Mouse (Mus musculus) ES-Bruce4 (cell line): ENCODE results near the gene Stox2. TPM values are rescaled to one million over a fixed set of nuclear protein-coding genes. Genes with fewer than 3 reads are reported as not detected.
"Not testable (repeated sequence)": the region's sequence is repeated elsewhere in the genome, so short reads cannot be mapped to it uniquely, and the experiment has no call there.

ENCODE experiments used
- H3K27ac ChIP-seq: 2 replicates; pipeline ENCODE4 v1.5.1; 2012; ENCODE audit warnings: low read length, inconsistent platforms; ENCODE audit not compliant: insufficient read depth
- H3K27me3 ChIP-seq: 2 replicates; pipeline ENCODE4 v1.6.1; 2012; ENCODE audit warnings: mild to moderate bottlenecking, low read length, inconsistent platforms; ENCODE audit not compliant: control insufficient read depth, poor library complexity, insufficient read depth, severe bottlenecking
- H3K36me3 ChIP-seq: 2 replicates; pipeline ENCODE4 v1.6.1; 2012; ENCODE audit warnings: inconsistent platforms, mild to moderate bottlenecking, low read length, moderate library complexity; ENCODE audit not compliant: control insufficient read depth, poor library complexity, insufficient read depth, severe bottlenecking
- H3K4me1 ChIP-seq: one replicate; pipeline ENCODE4 v1.8.1; 2011; ENCODE audit warnings: low read length; ENCODE audit not compliant: control insufficient read depth, insufficient read depth
- H3K4me3 ChIP-seq: 2 replicates; pipeline ENCODE4 v1.5.1; 2011; ENCODE audit warnings: low read depth, mild to moderate bottlenecking, low read length
- H3K9ac ChIP-seq: 2 replicates; pipeline ENCODE4 v1.6.1; 2012; ENCODE audit warnings: low read depth, mild to moderate bottlenecking, inconsistent platforms; ENCODE audit not compliant: poor library complexity, severe bottlenecking
- H3K9me3 ChIP-seq: replicated peaks from 2 replicates; pipeline ENCODE4 v1.6.1; 2012; ENCODE audit warnings: mild to moderate bottlenecking, low read length, inconsistent platforms; ENCODE audit not compliant: control insufficient read depth, poor library complexity, insufficient read depth, severe bottlenecking
- CTCF ChIP-seq: IDR thresholded peaks from one replicate; pipeline ENCODE4 v1.8.1; 2011; ENCODE audit warnings: low read depth, low read length
- EP300 ChIP-seq: IDR thresholded peaks from 2 replicates; pipeline ENCODE4 v1.6.1; 2011; ENCODE audit warnings: low read depth, low read length; ENCODE audit not compliant: insufficient read depth
- POLR2A ChIP-seq: IDR thresholded peaks from one replicate; pipeline ENCODE4 v1.8.1; 2011; ENCODE audit warnings: low read length; ENCODE audit not compliant: insufficient read depth
- polyA plus RNA-seq: library from polyadenylated mRNA; stranded (reverse); fragments of >200 nt; gene quantifications from 2 replicates; pipeline ENCODE4 v1.2.4, GENCODE M21; 2011; ENCODE audit warnings: low read depth; ENCODE audit not compliant: missing spikeins, insufficient read depth, insufficient read length

Stox2 gene
- polyA plus RNA-seq, 1 experiment, result 5.1 TPM

GRCm38 (mm10) chr8:47439271-47439670 lies 6.9 kb downstream of the Stox2 start:
- H3K4me3 ChIP-seq, result no peak overlapping the region
- TF ChIP-seq CTCF (no peak), EP300 (no peak), POLR2A (no peak)
- no peak overlapping the region; the same call in 1 of the 2 replicates for H3K27ac ChIP-seq
- no peaks in the 10 kb centered on the region for H3K36me3 ChIP-seq
- no peaks in the 10 kb centered on the region; the same call in 1 of the 2 replicates for H3K9me3 ChIP-seq
- peaks cover 2% of the 10 kb centered on the region for H3K4me1 ChIP-seq
- H3K27me3 ChIP-seq, result no peaks in the 10 kb centered on the region
- H3K9ac ChIP-seq, result no peak overlapping the region

GRCm38 (mm10) chr8:47437976-47438375 lies 8.2 kb downstream of the Stox2 start:
- TF ChIP-seq EP300, result no peak
- no peak for TF ChIP-seq CTCF
- TF ChIP-seq POLR2A, result no peak
- H3K27ac ChIP-seq, result no peak overlapping the region
- H3K9me3 ChIP-seq, result no peaks in the 10 kb centered on the region; the same call in 1 of the 2 replicates
- no peaks in the 10 kb centered on the region for H3K36me3 ChIP-seq
- no peaks in the 10 kb centered on the region for H3K27me3 ChIP-seq
- H3K4me1 ChIP-seq, result peaks cover 2% of the 10 kb centered on the region
- no peak overlapping the region for H3K9ac ChIP-seq
- no peak overlapping the region for H3K4me3 ChIP-seq

GRCm38 (mm10) chr8:47435861-47436260 lies 10.3 kb downstream of the Stox2 start:
- no peak overlapping the region for H3K27ac ChIP-seq
- H3K27me3 ChIP-seq, result no peaks in the 10 kb centered on the region
- TF ChIP-seq POLR2A, result no peak
- no peak overlapping the region for H3K4me3 ChIP-seq
- peaks cover 2% of the 10 kb centered on the region for H3K4me1 ChIP-seq
- no peaks in the 10 kb centered on the region for H3K36me3 ChIP-seq
- no peak overlapping the region for H3K9ac ChIP-seq
- H3K9me3 ChIP-seq, result no peaks in the 10 kb centered on the region

- TF ChIP-seq POLR2A (no peak), CTCF (no peak), EP300 (no peak)
- no peak overlapping the region for H3K4me3 ChIP-seq
- H3K27ac ChIP-seq, result no peak overlapping the region
- peaks cover 2% of the 10 kb centered on the region for H3K4me1 ChIP-seq
- no peaks in the 10 kb centered on the region for H3K27me3 ChIP-seq
- no peak overlapping the region for H3K9ac ChIP-seq
- H3K36me3 ChIP-seq, result no peaks in the 10 kb centered on the region
- H3K9me3 ChIP-seq, result no peaks in the 10 kb centered on the region
These were observed 10.8 kb downstream of the Stox2 start for GRCm38 (mm10) chr8:47435412-47435811.

- H3K4me1 ChIP-seq, result no peaks in the 10 kb centered on the region
- H3K9me3 ChIP-seq, result no peaks in the 10 kb centered on the region
- no peak overlapping the region for H3K4me3 ChIP-seq
- H3K9ac ChIP-seq, result no peak overlapping the region
- no peak for TF ChIP-seq EP300
- no peak for TF ChIP-seq CTCF
- TF ChIP-seq POLR2A, result no peak
- H3K27ac ChIP-seq, result no peak overlapping the region
- peaks cover 2% of the 10 kb centered on the region; the same call in 1 of the 2 replicates for H3K27me3 ChIP-seq
- H3K36me3 ChIP-seq, result no peaks in the 10 kb centered on the region
These were observed 14.9 kb downstream of the Stox2 start for GRCm38 (mm10) chr8:47431263-47431662.

GRCm38 (mm10) chr8:47414258-47414525 lies 32.0 kb downstream of the Stox2 start:
- H3K4me3 ChIP-seq, H3K36me3 ChIP-seq, H3K9ac ChIP-seq, H3K27ac ChIP-seq, H3K9me3 ChIP-seq, H3K4me1 ChIP-seq: not testable (repeated sequence)
- H3K27me3 ChIP-seq, result peaks cover 40% of the 10 kb centered on the region
